Mouse (Mus musculus) CD8-positive naive resting alpha-beta T cell, adult 2 months (primary cell): ENCODE data around the gene Ly6g5c.
A peak's percentile ranks its signal among the peaks of the same experiment; 100 is the strongest.

Source experiments
- DNase-seq, 2 experiments: peaks; one replicate each; pipeline ENCODE4 v3.0.0; 2022; ENCODE audit warnings: low read depth in 2 of 2, low spot score in 2 of 2

Ly6g5c gene

DNA sequence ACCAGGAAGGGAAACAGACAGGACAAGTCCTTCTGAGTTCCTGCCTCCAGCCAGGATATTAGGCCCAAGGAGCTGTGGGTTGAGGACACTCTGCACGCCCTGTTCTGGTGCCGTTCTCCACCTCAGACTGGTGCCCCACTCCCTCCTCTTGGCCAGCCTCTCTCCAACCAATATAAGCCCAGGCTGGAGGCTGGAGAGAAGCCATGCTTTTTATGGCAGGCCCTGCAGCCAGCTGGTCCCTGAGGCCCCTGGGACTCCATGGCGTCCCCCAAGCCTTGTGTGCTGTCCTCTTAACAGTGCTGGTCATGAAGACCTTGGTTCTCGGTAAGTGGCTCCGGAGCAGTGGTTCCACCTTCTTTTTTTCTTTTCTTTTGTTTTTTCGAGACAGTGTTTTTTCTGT is at the start of gene Ly6g5c:
Ly6g5c (plus strand) TSS at position 183 of the 400 bp plus-strand sequence.
- no peak for DNase-seq

DNA sequence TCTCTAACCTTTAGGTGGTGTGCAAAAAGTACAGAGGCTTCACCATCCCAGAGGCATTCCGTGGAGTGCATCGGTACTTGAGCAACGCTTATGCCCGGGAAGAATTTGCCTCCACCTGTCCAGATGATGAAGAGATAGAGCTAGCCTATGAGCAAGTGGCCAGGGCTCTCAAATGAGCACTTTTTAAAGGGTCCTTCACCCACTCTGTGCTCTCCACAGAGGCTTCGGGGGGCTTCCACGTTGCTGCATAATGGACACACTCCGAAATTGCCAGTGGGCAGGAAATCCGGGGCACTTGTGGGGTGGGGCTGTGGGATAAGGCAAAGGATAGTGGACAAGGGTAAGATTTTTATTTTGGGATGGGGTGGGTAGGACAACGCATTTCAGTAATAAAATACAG is 49.8 kb upstream of the Ly6g5c start:
- no peak for DNase-seq

DNA sequence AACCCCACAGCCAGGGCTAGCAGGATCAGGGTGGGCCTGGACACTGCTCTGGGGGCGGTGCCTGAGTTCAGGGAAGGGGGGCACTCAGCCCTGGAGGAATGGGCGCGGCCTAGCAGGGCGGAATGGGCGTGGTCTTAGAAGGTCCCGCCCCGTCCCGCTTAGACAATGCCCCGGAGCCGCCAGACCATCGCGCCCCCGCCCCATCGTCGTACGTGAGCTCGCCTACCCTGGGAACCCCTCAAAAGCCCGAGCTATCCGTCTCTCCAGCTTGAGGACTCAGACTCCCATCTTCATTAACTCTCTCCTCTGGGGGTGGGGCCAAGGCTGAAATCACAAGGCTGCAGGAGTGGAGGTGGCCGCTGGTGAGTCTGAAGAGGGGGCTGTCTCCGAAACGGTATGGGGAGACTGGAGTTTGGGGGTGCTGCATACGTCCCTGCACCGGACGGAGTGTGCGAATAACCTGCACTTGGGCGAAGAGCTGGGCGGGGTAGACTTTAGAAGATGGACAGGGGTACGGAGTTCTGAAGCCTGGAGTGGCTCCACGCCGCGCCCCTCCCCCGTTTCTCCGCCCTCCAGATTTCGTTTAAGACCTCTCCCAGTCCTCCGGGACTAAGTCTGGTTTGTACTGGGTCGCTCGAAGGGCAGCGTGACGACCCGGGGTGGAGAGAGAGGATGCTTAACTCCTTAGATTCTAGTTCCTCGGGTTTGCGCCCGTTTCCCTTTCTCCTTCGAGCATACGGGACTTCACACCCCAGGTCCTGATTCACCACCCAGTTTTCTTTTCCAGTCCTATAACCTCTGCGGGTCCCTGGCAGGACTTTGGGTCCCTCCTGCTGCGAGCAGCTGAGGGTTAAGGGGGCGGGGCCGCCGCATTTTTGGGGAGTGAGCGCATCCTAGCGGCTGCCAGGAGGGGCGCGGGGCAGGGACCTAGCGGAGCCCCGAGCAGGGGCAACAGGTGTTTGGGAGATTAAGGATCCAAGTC is 48.9 kb upstream of the Ly6g5c start, which contains the start of gene Ddah2:
Ddah2 (plus strand) TSS at position 125 of the 982 bp plus-strand sequence.
- DNase-seq: peak; percentile 80 to 87

DNA sequence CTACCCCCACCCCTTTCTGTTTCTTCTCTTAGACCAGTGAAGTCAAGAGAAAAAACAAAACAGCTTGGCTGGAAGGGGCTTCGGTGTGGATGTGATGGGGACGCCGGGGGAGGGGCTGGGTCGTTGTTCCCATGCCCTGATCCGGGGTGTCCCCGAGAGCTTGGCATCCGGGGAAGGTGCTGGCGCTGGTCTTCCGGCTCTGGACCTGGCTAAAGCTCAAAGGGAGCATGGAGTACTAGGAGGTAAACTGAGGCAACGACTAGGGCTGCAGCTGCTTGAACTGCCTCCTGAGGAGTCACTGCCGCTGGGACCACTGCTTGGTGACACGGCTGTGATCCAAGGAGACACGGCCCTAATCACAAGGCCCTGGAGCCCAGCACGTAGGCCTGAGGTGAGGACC is 48.0 kb upstream of the Ly6g5c start:
- DNase-seq: no peak

DNA sequence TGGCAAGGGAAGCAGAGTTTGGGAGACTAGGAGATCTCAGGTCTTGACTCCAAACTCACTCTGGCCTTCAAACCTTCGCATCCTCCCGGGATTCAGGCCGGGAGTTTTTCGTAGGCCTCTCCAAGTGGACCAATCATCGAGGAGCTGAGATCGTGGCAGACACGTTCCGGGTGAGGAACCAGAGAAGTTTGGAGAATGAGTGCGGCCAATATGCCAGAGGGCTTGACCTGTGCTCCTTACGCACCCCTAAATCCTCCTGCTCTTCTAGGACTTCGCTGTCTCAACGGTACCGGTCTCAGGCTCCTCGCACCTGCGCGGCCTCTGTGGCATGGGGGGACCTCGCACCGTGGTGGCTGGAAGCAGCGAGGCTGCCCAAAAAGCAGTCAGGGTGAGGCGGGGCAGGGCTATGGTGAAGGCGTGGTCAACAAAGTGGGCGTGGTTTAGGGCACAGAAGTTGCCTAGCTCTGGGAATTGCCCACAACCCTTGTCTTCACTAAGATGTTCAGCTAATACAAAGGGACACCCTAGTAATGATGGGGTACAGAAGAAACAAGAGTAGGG is 47.3 kb upstream of the Ly6g5c start:
- no peak for DNase-seq

DNA sequence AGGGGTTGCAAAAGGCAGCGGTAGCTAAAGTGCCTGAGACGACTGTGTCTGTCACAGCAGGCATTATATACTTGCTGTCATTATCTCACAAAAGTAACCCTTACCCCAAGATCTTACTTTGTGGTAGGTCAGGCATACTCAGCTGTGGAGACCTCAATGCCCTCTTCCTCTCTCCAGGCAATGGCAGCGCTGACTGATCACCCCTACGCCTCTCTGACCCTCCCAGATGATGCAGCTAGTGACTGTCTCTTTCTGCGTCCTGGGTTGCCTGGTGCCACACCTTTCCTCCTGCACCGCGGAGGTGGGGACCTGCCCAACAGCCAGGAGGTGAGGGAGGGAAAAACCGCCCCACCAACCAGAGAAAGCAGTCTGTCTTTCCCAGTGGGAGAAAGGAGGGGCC is 46.8 kb upstream of the Ly6g5c start:
- DNase-seq: no peak

DNA sequence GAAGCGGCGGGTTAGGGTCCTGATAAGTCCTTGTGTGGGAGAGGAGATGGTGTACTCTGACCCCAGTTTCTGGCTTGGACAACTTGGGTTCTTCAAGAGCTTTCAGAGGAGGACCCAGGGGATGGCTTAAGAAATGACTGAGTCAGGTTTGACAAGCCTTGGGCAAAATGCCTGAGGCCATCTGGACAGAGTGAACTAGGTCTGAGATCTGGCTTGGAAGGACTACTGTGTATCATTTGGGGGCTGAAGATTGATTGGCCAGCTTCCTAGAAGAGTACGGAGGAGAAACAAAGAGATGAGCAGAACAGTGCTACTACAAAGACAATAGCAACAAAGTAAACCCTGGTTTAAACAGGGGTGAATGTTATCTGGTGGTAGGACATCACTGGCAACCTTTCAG is 44.6 kb upstream of the Ly6g5c start:
- no peak for DNase-seq

DNA sequence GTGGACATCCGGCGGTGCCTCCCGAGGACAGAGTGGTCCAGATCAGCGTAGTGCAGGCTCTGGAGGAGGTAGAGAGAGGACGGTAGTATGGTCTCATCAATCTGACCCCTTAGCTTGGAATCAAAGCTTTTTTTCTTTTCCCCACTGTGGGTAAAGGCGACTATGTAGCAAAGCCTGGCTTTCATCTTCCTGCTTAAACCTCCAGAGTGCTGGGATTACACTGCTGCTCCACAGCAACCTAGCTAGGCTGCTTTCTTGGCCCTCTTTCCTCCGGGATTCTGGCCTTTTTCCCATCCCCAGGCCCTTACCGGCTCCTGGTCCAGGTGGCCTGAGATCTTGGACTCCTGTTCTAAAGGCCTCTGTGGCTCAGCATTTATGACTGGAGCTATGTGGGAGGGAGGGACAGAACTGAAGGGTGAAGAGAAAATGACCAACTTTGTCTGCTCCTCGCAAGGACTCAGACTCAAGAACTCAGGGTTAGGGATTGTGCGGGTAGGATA is 43.7 kb upstream of the Ly6g5c start:
- DNase-seq: no peak

DNA sequence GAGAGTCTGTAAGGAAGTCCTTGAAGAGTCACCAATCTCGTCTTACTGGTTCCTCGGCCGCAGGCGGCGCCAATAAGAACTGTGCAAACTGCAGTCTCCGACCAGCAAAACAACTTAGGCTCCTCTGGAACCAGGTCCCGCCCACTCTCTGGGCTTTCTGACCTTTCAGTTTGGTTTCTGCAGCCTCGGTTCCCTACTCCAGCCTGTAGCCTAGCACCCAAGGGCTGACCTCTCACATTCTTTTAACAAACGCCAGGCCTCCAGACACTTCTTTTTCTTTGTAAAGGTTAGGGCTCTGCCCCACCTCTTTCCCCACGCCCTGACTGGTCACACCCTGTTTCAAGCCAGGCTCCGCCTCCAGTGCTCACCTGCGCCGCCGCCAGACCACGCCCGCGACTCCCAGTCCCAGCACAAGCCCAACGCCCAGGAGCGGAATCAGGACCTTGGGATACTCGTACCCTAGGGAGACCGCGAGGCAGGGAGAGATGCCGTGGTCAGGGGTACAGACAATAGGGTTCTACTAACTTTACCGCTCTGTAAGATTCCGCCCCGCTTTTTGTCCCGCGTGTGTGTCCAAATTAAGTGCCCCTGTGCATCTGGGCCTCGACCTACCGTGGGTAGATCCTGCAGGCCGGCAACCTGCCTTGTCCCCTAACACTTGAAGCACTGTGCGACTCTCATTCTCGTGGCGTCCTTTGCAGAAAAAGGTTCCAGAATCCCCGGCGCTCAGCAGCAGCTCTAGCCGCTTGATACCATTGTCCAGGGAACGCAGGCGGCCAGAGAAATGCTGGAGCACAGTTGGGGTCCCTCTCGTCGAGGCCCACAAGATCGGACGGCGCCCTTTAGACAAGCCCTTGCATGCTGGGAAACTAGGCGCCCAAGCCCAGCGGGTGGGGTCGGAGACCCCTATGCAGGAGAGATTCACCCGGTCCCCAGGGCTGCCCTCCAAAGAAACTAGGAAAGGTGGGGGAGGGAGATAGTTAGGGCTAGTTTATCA is 42.8 kb upstream of the Ly6g5c start, which contains the start of gene Ly6g6c:
Ly6g6c (plus strand) TSS at position 438 of the 997 bp plus-strand sequence.
- DNase-seq: no peak

DNA sequence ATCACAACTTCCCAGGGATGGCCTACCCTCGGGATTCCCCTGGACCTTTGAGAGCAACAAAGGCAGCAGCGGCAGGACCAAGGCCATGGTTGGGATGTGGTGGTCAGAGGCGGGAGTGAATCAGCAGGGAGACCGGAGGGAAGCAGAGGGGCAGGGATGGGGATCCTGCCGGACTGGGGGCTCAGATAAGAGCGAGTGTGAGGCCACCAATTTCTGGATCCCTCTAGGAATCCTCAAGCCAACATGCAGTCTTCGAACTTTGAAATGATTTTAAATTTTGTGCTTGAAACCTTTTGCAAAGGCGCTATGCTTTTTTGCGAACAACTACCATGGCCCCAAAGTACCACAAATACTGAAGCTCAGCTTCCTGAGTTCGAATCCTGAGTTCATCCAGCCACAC is 42.0 kb upstream of the Ly6g5c start, which contains the start of gene Mpig6b:
Mpig6b (minus strand) TSS at position 101 of the 400 bp plus-strand sequence.
- DNase-seq: no peak

DNA sequence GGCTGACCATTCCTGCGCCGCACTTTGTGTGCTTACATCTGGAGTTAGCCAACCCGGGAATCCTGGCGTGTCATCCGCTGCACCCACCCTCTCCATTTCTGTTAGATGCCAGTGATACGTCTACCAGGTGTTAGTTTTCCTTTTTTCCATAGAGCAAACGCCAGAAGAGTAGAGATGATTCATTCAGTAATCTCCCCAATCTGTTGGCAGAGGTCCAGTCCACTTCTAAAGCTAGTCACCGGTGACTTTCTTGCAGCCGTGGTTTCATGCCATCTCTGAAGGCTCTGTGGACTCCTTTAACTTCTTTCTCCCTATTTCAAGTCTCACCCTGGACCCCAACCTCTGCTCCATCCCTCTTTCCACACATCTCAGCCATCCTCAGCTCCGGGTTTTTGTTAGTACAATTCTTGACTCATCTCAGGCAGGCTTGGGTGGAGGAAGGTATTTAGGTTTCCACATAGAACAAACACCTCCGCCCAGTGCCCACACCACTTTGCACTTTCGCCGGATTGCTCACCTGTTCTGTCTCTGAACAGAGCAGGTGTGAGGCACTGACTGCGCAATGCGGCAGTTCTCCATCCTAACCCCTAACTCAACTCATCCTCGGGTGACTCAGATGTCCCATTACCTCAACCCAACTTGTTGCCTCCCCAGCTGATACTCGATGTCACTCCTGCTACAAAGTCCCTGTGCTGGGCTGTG is 39.7 kb upstream of the Ly6g5c start:
- DNase-seq: no peak

DNA sequence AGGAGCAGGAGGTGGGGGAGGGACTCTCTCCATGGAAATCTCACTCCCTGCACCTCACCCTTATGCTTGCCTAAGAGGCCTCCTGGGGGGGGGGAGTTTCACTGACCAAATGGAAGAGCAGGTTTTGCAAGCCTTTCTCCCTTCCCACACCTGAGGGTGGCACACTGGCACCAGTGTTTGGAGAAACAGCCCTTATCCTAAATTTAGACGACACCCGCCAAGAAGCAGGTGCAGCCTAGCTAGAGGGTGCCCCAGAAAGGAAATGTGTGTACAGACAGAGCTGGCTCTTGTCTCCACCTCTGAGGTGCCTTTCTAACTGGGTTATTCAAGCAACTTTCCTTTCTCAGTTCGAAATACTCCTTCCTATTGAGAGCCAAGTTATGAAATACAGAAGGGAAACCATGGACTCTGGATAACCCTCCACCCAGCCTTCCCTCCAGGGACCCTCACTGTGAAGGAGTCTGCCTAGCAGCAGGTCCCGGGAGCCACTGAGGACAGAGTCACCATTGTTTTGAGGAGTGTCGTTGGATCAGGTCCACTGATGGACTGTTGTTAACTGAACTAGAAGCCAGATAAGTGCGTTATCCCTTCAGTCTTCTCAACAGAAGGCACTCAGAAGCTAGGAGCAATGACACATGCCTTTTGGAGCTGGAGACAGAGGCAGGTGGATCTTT is 37.4 kb upstream of the Ly6g5c start:
- no peak for DNase-seq

DNA sequence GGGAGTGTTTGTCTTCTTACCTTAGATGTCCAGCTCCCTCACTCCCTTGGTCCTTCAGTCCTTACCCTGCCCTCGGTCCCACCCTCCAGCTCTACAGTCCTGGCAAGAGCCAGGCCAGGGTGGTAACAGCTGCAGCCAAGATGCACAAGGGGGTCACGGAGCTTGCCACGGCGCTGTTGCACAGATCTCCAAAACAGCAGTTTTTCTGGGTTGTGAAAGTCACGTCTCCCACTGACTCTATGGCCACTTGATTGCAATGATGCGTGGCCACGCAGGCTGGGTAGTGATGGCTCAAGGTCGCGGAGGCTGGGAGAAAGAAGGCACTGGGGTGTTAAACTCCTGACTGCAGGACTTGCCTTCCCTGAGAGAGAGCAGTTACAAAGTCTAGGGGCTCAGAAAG is 36.6 kb upstream of the Ly6g5c start:
- DNase-seq: no peak

DNA sequence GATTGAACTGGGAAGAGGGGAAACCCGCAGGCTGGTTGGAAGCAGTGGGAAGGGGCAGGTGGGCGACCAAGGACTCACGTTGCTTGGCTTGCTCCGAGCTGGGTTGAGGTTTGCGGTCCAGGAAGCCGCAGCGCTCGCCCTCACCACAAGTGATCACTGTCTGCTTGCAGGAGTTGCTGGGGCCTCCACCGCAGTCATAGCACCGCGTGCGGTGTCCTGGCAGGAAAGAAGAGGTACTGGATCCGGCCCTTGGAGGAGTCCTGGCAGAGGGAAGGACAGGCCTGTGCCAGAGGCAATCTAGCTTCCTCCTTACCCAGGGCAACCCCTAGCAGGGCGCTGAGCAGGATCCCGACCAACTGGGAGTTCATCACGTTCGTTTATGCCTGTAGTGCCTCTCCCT is 34.0 kb upstream of the Ly6g5c start:
- DNase-seq: no peak

DNA sequence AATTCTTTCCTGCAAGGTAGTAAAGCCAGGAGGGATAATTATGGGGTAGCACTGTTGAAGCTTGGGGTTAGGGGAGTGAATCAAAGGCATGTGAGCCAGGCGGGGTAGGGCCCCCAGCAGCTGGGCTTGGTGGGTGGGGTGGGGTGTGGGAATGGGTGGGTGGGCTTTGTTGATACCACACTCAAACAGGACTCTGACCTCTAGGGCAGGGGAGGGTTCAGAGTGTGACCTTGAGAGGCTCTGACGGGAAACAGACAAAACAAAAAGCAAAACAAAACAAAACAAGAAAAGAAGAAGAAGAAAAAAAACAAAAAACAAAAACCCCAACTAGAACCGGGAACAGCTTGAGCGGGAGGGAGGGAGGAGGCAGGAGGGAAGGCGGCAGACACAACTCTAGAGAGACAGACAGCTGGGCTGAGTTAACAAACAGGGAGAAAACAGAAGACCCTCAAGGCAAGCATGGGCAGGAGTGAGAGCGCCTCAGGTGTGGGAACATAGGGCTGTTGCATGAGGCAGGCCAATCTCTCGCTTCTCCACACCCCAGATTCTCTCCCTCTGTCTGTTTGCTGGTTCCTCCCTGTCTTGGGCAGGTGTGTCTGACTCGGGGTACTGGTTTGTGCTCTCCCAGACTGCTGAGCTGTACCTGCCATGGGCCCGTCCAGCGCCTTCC is 31.4 kb upstream of the Ly6g5c start, which contains the start of gene Ly6g6e:
Ly6g6e (plus strand) TSS at position 396 of the 670 bp plus-strand sequence.
- no peak for DNase-seq

DNA sequence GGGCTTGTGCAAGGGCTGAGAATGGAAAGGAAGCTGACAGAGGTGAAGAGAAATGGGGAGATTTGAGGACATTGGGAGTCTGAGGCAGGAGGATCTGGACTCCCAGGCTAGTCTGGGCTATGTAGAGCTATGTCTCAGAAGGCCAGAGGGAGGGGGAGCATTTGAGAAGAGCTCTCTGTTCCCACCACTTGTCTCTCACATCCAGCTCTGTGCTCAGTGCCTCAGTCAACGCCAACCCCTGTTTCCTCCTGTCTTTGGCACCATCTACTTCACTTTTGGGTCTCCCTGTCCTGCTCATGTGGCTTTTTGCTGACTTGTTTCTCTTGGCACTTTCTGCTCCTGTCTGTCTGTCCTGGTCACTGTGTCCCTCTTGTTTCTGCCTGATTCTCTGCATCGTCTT is 30.8 kb upstream of the Ly6g5c start:
- DNase-seq: no peak

DNA sequence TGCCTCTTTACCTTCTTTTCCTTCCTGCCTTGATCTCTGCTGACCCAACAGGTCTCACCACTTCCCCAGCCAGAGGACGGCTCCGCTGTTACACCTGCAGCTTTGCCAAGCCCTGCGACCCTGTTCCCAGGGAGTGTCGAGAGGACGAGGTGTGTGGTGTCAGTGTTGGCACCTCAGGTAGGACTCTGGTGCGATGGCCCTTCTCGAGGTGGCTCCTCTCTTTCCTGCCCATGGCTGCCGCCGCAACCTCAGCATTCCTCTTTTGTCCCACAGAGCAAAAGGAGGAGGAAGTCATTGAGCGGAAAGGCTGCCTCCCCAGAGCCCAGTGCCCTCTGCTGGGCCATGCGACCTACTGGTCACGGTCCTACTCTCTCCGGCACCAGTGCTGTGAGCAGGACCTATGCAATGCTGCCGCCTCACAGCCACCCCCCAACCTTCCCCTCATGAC is 30.3 kb upstream of the Ly6g5c start, which contains the start of gene Ly6g6d:
Ly6g6d (minus strand) TSS at position 280 of the 448 bp plus-strand sequence.
- DNase-seq: no peak

DNA sequence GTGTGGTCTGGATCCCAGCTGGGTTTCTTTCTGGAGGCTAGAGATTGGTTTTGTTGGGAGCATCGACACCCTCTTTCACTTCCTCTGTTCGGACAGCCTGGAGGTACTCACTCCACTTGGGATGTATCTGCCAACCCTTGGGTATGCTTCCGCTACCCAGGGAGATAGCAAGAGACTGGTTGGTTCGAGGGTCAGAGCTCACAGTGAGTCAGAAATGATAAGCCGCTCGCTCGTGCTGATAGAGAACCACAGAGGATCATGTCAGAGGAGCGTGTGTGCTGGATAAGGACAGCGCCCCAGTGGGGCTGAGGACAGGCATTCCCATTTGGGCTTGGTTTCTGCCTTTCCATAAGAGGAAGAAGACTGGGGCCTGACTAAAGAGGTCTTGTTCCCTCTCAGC is 28.3 kb upstream of the Ly6g5c start:
- DNase-seq: no peak

DNA sequence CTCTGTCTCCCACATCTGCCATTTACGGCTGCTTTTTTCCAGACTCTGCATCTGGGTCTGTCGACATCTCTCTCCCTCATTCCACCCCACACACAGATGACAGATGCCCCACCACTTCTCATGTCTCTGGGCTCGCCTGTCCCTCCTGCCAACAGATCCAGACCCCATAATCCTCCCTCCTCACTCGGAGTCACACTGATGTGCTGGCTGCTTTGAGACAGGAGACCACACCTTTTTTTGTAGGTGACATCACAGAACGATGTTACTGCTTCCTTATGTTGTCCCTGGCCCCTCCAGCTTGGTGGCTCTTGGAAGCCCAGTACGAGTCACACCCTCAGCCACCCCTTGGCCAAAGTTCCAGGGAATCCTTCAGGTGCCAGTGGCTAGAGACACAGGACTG is 27.8 kb upstream of the Ly6g5c start:
- no peak for DNase-seq
